Mouse (Mus musculus) forebrain, postnatal 0 days (tissue): ENCODE measurements around the gene Junb. TPM values are rescaled to one million over a fixed set of nuclear protein-coding genes. Genes with fewer than 3 reads are reported as not detected.

Experiments used
- ATAC-seq: fragments of 200-750 bp; cut with Nextera tagmentation; 2 replicates; pipeline ENCODE4 v1.8.0; 2017; ENCODE audit warnings: mild to moderate bottlenecking, moderate library complexity
- DNase-seq: peaks from one replicate; pipeline ENCODE4 v3.0.0-alpha.2; 2015
- H3K27ac ChIP-seq: fragments of 300-500 bp; sonication (generic); 2 replicates; pipeline ENCODE4 v1.5.1; 2014; ENCODE audit warnings: low read depth, mild to moderate bottlenecking, antibody characterized with exemption, low read length, moderate library complexity, mixed read lengths
- H3K27me3 ChIP-seq: fragments of 300-500 bp; sonication (generic); 2 replicates; pipeline ENCODE4 v1.6.1; 2014; ENCODE audit warnings: mild to moderate bottlenecking, low read length, mixed read lengths; ENCODE audit not compliant: insufficient read depth
- H3K36me3 ChIP-seq: fragments of 300-500 bp; sonication (generic); 2 replicates; pipeline ENCODE4 v1.6.1; 2014; ENCODE audit warnings: mild to moderate bottlenecking, moderate library complexity; ENCODE audit not compliant: insufficient read depth
- H3K4me1 ChIP-seq: fragments of 300-500 bp; sonication (generic); 2 replicates; pipeline ENCODE4 v1.6.1; 2014; ENCODE audit warnings: antibody characterized with exemption; ENCODE audit not compliant: insufficient read depth
- H3K4me2 ChIP-seq: fragments of 300-500 bp; sonication (generic); 2 replicates; pipeline ENCODE4 v1.6.1; 2014; ENCODE audit warnings: low read depth, mild to moderate bottlenecking, moderate library complexity
- H3K4me3 ChIP-seq: fragments of 300-500 bp; sonication (generic); 2 replicates; pipeline ENCODE4 v1.5.1; 2014; ENCODE audit warnings: low read depth, low read length, mixed read lengths
- H3K9ac ChIP-seq: fragments of 300-500 bp; sonication (generic); 2 replicates; pipeline ENCODE4 v1.6.1; 2014; ENCODE audit warnings: mild to moderate bottlenecking
- H3K9me3 ChIP-seq: fragments of 300-500 bp; sonication (generic); 2 replicates; pipeline ENCODE4 v1.6.1; 2016; ENCODE audit warnings: low read length
- CTCF ChIP-seq: sonication (generic); IDR thresholded peaks from 2 replicates; pipeline ENCODE4 v1.5.1; 2016; ENCODE audit warnings: antibody characterized with exemption, control low read depth, low read depth
- WGBS: fragments of 180-500 bp; shearing (Covaris S2); extraction: QIAGEN DNeasy Blood & Tissue Kit; methylation state at CpG from one replicate; pipeline ENCODE4 v1.1.7; 2014; 5-methylcytosine and 5-hydroxymethylcytosine counted together
- polyA plus RNA-seq: library from polyadenylated mRNA; unstranded; fragments of >200 nt; fragmentation: Nextera tagmentation; extraction: Ambion mirVana; gene quantifications from 2 replicates; pipeline ENCODE4 v1.2.1, GENCODE M21; 2015
- total RNA-seq: library from RNA; depleted of rRNA; stranded (reverse); fragments of >200 nt; gene quantifications from 2 replicates; pipeline ENCODE4 v1.2.3, GENCODE M21; 2014

Gene Junb
- total and polyA plus RNA-seq, 2 experiments from 2014 or later: 10.1 to 21.9 TPM

DNA sequence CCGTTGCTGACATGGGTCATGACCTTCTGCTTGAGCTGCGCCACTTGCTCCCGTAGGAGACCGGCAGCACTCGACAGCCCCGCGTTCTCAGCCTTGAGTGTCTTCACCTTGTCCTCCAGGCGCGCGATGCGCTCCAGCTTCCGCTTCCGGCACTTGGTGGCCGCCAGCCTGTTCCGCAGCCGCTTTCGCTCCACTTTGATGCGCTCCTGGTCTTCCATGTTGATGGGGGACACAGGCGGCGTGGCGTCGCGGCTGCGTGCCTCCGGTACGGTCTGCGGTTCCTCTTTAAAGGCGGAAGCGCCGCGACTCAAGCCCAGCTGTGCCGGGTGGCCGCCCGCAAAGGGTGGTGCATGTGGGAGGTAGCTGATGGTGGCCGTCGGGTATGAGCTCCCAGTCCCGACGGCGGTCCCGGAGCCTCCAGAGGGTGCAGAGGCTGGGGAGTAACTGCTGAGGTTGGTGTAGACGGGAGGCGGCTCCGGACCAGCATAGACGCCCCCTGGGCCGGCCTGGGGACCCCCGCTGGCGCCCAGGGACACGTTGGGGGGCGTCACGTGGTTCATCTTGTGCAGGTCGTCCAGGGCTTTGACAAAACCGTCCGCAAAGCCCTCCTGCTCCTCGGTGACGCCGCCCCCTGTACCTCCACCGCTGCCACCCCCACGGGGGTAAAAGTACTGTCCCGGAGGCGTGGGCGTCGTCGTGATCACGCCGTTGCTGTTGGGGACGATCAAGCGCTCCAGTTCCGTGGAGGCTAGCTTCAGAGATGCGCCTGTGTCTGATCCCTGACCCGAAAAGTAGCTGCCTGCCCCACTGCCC is 877 bp downstream of the Junb start:
- TF ChIP-seq CTCF: no peak
- H3K9me3 ChIP-seq: no peaks in the 10 kb centered on the region
- WGBS: 1% methylated on average over 70 of the region's 70 CpGs
- H3K4me1 ChIP-seq: peaks cover 19% of the 10 kb centered on the region; the same call in 1 of the 2 replicates
- ATAC-seq (no peak), DNase-seq (peak; percentile 63)
- peak overlapping the region; percentile 58 for H3K9ac ChIP-seq
- peaks cover 17% of the 10 kb centered on the region for H3K36me3 ChIP-seq
- H3K27me3 ChIP-seq: no peaks in the 10 kb centered on the region
- H3K4me3 ChIP-seq: peak overlapping the region; percentile 49
- H3K27ac ChIP-seq: peak overlapping the region; percentile 71
- peak overlapping the region; percentile 81 for H3K4me2 ChIP-seq

DNA sequence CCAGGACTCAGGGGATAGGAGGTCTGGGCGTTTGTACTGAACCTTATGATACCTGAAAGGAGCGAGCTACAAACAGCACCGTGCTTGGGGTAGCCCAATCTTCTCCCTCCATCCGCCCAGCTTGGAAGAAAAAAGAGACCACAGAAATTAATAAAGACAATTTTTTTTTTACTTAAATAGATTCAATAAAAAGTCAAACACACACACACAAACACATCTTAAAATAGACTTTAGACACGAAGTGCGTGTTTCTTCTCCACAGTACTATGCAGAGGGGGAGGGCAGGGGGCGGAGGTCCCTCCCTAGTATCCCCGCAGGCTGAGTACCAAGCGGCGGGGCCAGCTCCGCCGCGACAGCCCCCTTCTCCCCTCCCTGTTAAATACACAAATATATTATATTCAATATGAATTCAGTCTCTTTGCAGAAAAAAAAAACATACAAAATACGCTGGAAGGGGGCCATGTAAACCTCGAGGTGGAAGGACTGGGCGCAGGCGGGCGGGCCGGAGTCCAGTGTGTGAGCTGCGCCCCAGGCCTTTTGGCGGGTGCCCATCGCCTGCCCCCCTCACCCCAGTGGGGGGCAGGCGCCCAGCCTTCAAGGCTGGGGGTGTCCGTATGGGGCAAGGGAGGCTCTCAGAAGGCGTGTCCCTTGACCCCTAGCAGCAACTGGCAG is 1.6 kb downstream of the Junb start:
- Histone ChIP-seq H3K4me2 (peak overlapping the region; percentile 81), H3K9me3 (no peaks in the 10 kb centered on the region), H3K27me3 (no peaks in the 10 kb centered on the region), H3K4me3 (peak overlapping the region; percentile 49), H3K27ac (no peak overlapping the region), H3K9ac (peak overlapping the region; percentile 58), H3K36me3 (peaks cover 21% of the 10 kb centered on the region), H3K4me1 (peaks cover 19% of the 10 kb centered on the region; the same call in 1 of the 2 replicates)
- ATAC-seq (no peak), DNase-seq (no peak)
- WGBS: 3% methylated on average over 24 of the region's 25 CpGs
- TF ChIP-seq CTCF: no peak

DNA sequence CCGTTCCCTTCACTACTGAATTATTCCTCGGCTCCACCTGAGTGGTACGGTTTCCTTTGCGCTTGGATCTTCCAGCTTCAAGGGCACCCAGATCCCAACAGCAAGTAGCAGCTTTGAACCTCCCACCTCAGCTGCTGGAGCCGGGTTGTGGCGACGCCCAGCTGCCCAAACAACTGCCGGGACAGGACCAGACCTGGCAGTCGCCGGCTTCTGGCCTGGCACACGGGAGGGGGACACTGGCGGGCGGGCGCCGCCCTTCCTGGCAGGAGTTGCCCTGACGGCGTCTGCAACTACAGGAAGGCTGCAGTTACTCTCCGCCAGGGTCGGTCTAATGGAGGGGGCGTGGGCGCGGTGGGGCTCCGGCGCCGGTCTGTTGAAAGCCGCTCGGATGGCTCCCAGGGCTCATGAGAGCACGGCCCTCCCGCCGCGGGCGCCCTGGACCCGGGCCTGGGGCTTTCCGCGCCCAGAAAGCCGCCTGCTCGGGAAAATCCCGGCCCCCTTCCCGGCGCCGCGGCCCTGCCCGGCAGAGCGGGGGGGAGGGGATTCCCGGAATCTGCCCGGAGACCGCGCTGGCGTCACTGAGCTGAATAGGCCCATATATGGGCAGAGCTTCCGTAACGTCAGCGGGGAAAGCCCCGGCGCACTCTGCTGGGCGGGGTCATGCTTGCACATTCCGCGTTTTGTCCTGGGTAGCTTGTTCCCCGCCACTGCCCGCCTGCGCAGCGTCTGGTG is 2.3 kb downstream of the Junb start:
- WGBS: 2% methylated on average over 60 of the region's 61 CpGs
- no peaks in the 10 kb centered on the region for H3K27me3 ChIP-seq
- DNase-seq (peak; percentile 95), ATAC-seq (peak; percentile 85)
- peak overlapping the region; percentile 81 for H3K4me2 ChIP-seq
- H3K9me3 ChIP-seq: no peaks in the 10 kb centered on the region
- peaks cover 28% of the 10 kb centered on the region for H3K36me3 ChIP-seq
- peak overlapping the region; percentile 55; the same call in 1 of the 2 replicates for H3K27ac ChIP-seq
- peaks cover 21% of the 10 kb centered on the region; the same call in 1 of the 2 replicates for H3K4me1 ChIP-seq
- peak overlapping the region; percentile 58 for H3K9ac ChIP-seq
- H3K4me3 ChIP-seq: peak overlapping the region; percentile 49
- peak; percentile 39; the same call in 1 of the 2 replicates for TF ChIP-seq CTCF

GRCm38 (mm10) chr8:84975434-84975833 is 3.1 kb downstream of the Junb start:
- 39% methylated on average over 7 of the region's 7 CpGs for WGBS
- TF ChIP-seq CTCF: peak; percentile 89
- Histone ChIP-seq H3K4me3 (no peak overlapping the region), H3K27me3 (no peaks in the 10 kb centered on the region), H3K4me2 (peak overlapping the region; percentile 81; the same call in 1 of the 2 replicates), H3K9me3 (no peaks in the 10 kb centered on the region), H3K27ac (no peak overlapping the region), H3K36me3 (peaks cover 32% of the 10 kb centered on the region), H3K4me1 (peaks cover 28% of the 10 kb centered on the region; the same call in 1 of the 2 replicates), H3K9ac (no peak overlapping the region)
- ATAC-seq (no peak), DNase-seq (peak; percentile 77)

GRCm38 (mm10) chr8:84974543-84975142 is 3.9 kb downstream of the Junb start:
- Histone ChIP-seq H3K27ac (no peak overlapping the region), H3K36me3 (peaks cover 32% of the 10 kb centered on the region), H3K4me2 (no peak overlapping the region), H3K4me3 (no peak overlapping the region), H3K27me3 (no peaks in the 10 kb centered on the region), H3K4me1 (peaks cover 23% of the 10 kb centered on the region; the same call in 1 of the 2 replicates), H3K9me3 (no peaks in the 10 kb centered on the region), H3K9ac (no peak overlapping the region)
- no peak for TF ChIP-seq CTCF
- 83% methylated on average over 8 of the region's 8 CpGs for WGBS
- ATAC-seq (no peak), DNase-seq (no peak)

DNA sequence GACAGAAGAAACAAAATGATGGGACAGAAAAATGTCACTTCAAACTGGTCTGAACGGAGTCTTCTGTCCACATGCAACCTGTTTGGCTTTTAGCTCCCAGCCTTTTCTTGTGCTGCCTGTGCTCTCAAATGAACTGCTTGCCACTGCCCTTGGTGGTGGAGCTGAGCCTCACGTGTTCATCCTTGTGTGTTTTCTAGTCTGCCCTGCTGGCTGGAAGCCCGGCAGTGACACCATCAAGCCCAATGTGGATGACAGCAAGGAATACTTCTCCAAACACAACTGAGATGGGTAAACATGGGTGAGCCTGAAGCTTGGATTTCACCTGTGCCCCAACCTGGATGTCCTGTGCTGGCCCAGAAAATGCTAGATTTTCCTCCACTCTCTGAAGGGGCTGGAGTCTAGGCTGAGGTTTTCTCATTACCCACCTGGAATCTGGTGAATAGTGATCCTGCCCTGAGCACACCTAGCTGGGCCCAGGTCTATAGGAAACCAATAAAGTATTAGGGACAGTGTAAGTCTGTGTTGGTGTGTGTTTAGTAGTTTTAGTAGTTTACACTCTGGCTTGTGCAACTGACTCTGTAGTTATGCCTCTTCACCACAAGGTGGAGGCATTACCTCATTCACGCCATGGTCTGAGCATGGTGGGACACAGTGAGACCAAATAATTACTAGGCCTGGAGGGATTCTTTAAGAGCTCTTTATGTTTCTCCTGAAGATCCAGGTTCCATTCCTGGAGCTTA is 4.5 kb downstream of the Junb start:
- Histone ChIP-seq H3K36me3 (peaks cover 32% of the 10 kb centered on the region), H3K4me2 (no peak overlapping the region), H3K27ac (no peak overlapping the region), H3K9ac (no peak overlapping the region), H3K9me3 (no peaks in the 10 kb centered on the region), H3K27me3 (no peaks in the 10 kb centered on the region), H3K4me3 (no peak overlapping the region), H3K4me1 (peaks cover 16% of the 10 kb centered on the region; the same call in 1 of the 2 replicates)
- WGBS: 49% methylated on average over 4 of the region's 4 CpGs
- peak; percentile 18; the same call in 1 of the 2 replicates for ATAC-seq
- peak; percentile 79 for DNase-seq
- TF ChIP-seq CTCF: peak; percentile 93
